Mouse (Mus musculus): ENCODE results near the gene Flad1. TPM values are rescaled to one million over a fixed set of nuclear protein-coding genes. Genes with fewer than 3 reads are reported as not detected.

Flad1 gene
- polyA plus RNA-seq, 2 experiments: 26.8 to 32.8 TPM

GRCm38 (mm10) chr3:89391663-89392511, 19.8 kb downstream of the Flad1 start:
- Histone ChIP-seq H3K27me3 (ENCODE audit: control insufficient read depth, insufficient read depth, low read length) (peaks cover 6% of the 10 kb centered on the region; the same call in 1 of the 2 replicates), H3K4me3 (replicated peaks; ENCODE audit: low read length) (peak overlapping the region; percentile 37), H3K4me1 (ENCODE audit: control insufficient read depth, insufficient read depth, low read length) (peaks cover 34% of the 10 kb centered on the region), H3K4me2 (replicated peaks; ENCODE audit: low read depth, low read length, severe bottlenecking) (peak overlapping the region; percentile 99), H3K9ac (ENCODE audit: low read depth, low read length, severe bottlenecking) (peak overlapping the region; percentile 55), H3K36me3 (ENCODE audit: control insufficient read depth, insufficient read depth, low read length) (no peaks in the 10 kb centered on the region), H3K27ac (replicated peaks; ENCODE audit: low read depth, low read length) (no peak overlapping the region), H3K9me3 (ENCODE audit: control insufficient read depth, low read length) (no peaks in the 10 kb centered on the region)
- under 1% methylated on average over 47 of the region's 56 CpGs for WGBS
- ATAC-seq (ENCODE audit: low FRiP score, low read depth): no peak
- no peak for DNase-seq (ENCODE audit: low spot score)
- TF ChIP-seq POLR2A (IDR thresholded peaks at IDR 0.05; ENCODE audit: borderline replicate concordance, extremely low read depth, insufficient read depth, insufficient read length): no peak

- ATAC-seq (ENCODE audit: low FRiP score, low read depth) (no peak), DNase-seq (ENCODE audit: low spot score) (no peak)
- TF ChIP-seq POLR2A (IDR thresholded peaks at IDR 0.05; ENCODE audit: borderline replicate concordance, extremely low read depth, insufficient read depth, insufficient read length): no peak
- WGBS: 14% methylated on average over 19 of the region's 19 CpGs
- 0 out of 2 replicates have a peak overlapping the region, but pooled peaks have one; percentile 55 for H3K9ac ChIP-seq (ENCODE audit: low read depth, low read length, severe bottlenecking)
- H3K4me3 ChIP-seq (replicated peaks; ENCODE audit: low read length): peak overlapping the region; percentile 37
- H3K36me3 ChIP-seq (ENCODE audit: control insufficient read depth, insufficient read depth, low read length): no peaks in the 10 kb centered on the region
- H3K4me2 ChIP-seq (replicated peaks; ENCODE audit: low read depth, low read length, severe bottlenecking): peak overlapping the region; percentile 99
- no peak overlapping the region for H3K27ac ChIP-seq (replicated peaks; ENCODE audit: low read depth, low read length)
- H3K4me1 ChIP-seq (ENCODE audit: control insufficient read depth, insufficient read depth, low read length): peaks cover 28% of the 10 kb centered on the region
- no peaks in the 10 kb centered on the region for H3K9me3 ChIP-seq (ENCODE audit: control insufficient read depth, low read length)
- peaks cover 6% of the 10 kb centered on the region; the same call in 1 of the 2 replicates for H3K27me3 ChIP-seq (ENCODE audit: control insufficient read depth, insufficient read depth, low read length)
Measured at GRCm38 (mm10) chr3:89390699-89391662, 20.7 kb downstream of the Flad1 start.

GRCm38 (mm10) chr3:89390111-89390515, 21.6 kb downstream of the Flad1 start:
- Histone ChIP-seq H3K9ac (ENCODE audit: low read depth, low read length, severe bottlenecking) (no peak overlapping the region), H3K4me3 (replicated peaks; ENCODE audit: low read length) (no peak overlapping the region), H3K27me3 (ENCODE audit: control insufficient read depth, insufficient read depth, low read length) (peaks cover 6% of the 10 kb centered on the region; the same call in 1 of the 2 replicates), H3K36me3 (ENCODE audit: control insufficient read depth, insufficient read depth, low read length) (no peaks in the 10 kb centered on the region), H3K9me3 (ENCODE audit: control insufficient read depth, low read length) (no peaks in the 10 kb centered on the region), H3K4me2 (replicated peaks; ENCODE audit: low read depth, low read length, severe bottlenecking) (no peak overlapping the region), H3K4me1 (ENCODE audit: control insufficient read depth, insufficient read depth, low read length) (peaks cover 24% of the 10 kb centered on the region), H3K27ac (replicated peaks; ENCODE audit: low read depth, low read length) (no peak overlapping the region)
- 39% methylated on average over 4 of the region's 5 CpGs for WGBS
- no peak for DNase-seq (ENCODE audit: low spot score)
- ATAC-seq (ENCODE audit: low FRiP score, low read depth): no peak
- TF ChIP-seq POLR2A (IDR thresholded peaks at IDR 0.05; ENCODE audit: borderline replicate concordance, extremely low read depth, insufficient read depth, insufficient read length): no peak

GRCm38 (mm10) chr3:89388901-89389740, 22.5 kb downstream of the Flad1 start:
- Histone ChIP-seq H3K9me3 (ENCODE audit: control insufficient read depth, low read length) (no peaks in the 10 kb centered on the region), H3K4me2 (replicated peaks; ENCODE audit: low read depth, low read length, severe bottlenecking) (no peak overlapping the region), H3K4me3 (replicated peaks; ENCODE audit: low read length) (no peak overlapping the region), H3K4me1 (ENCODE audit: control insufficient read depth, insufficient read depth, low read length) (peaks cover 26% of the 10 kb centered on the region), H3K9ac (ENCODE audit: low read depth, low read length, severe bottlenecking) (no peak overlapping the region), H3K27me3 (ENCODE audit: control insufficient read depth, insufficient read depth, low read length) (peaks cover 6% of the 10 kb centered on the region; the same call in 1 of the 2 replicates), H3K27ac (replicated peaks; ENCODE audit: low read depth, low read length) (no peak overlapping the region), H3K36me3 (ENCODE audit: control insufficient read depth, insufficient read depth, low read length) (no peaks in the 10 kb centered on the region)
- TF ChIP-seq POLR2A (IDR thresholded peaks at IDR 0.05; ENCODE audit: borderline replicate concordance, extremely low read depth, insufficient read depth, insufficient read length): no peak
- ATAC-seq (ENCODE audit: low FRiP score, low read depth) (no peak), DNase-seq (ENCODE audit: low spot score) (peak; percentile 41)
- 62% methylated on average over 5 of the region's 6 CpGs for WGBS
